Mouse (Mus musculus): ENCODE data around the gene F12. TPM values are rescaled to one million over a fixed set of nuclear protein-coding genes. Genes with fewer than 3 reads are reported as not detected.

The F12 gene
- not detected for total RNA-seq (2021)
- long read RNA-seq, experiment 1: 0 reads
- long read RNA-seq, experiment 2: 0 reads

DNA sequence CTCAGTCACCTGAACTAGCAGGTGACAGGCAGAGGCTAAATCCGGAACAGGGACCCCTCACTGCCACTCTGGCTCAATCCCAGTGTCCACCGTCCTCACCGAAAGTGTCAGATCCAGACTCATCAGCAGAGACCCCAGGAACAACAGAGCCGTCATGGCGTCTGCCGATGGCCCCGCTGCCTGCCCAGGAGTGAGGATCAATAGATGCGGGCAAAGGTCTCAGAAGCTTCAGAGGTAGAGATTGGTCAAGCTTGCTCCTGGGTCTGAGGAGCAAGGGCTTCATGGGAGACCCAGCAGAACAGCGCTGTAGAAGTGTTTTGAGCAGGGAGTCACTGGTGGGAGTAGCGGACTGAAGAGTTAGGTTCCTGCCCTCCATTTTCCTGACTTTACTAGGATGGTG, at the start of gene F12:
TSS of gene F12 (minus strand) at position 181 of the 400 bp plus-strand sequence.
- intact Hi-C loops (cut with DNase I): no loop called here
- no peak for DNase-seq

DNA sequence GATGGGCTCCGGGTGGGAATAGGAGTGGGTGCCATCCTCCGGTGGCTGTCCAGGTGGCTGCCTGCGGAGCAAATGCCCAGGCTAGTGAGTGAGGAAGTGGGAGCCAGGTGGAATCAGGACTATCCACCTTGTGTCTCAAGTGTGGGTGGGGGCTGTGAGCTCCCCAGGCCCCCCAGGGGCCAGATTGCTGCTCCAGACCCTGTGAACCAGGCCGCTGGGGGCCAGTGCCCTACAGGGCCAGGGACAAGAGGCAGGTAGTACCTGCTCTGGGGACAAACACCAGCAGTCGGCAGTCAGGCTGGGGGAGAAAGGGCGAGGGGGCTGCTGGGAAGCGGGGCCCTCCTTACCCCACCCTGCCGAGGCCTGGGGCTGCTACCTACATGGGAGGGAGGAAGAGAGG, 49.7 kb upstream of the F12 start:
- DNase-seq: no peak
- intact Hi-C loops (cut with DNase I): no loop called here

DNA sequence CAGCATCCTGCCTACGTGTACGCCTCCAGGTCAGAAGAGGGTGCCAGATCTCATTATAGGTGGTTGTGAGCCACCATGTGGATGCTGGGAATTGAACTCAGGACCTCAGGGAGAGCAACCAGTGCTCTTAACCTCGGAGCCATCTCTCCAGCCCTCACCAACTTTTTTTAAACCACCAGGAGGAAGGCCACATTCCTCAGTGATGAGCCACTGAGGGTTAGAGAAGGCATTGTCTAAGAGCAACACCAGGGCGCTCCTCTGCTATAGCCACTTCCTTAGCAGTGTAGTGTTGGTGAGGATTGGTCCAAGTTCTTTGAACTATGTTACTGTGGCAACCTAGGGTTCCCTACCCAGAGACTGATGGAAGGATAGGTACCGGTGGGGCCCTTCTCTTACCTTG, 49.2 kb upstream of the F12 start:
- no peak for DNase-seq
- intact Hi-C loops (cut with DNase I): loop anchor here (2.0 kb wide), 1 partner anchor 39 kb away; no protein-coding TSS in a partner anchor

DNA sequence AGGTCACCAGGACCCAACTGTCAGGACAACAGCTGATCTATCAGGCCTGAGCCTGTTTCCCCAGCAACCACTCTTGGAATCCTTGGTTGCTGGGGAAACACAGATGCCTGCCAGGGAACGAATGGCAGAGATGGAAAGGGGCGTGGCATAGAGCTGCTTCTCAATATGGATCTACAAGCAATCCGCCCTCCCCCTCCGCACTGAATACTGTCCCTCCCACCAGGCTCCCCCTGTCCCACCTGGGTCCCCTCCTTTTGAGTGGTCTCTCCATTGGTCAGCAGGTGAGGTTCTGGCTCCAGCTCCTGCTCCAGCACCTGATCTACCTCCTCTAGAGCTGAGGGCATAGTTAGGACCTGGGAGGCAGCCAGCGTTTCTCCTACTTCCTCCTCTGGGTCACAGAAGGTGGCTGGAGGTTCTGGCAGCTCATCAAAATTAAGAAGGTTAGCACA, 48.1 kb upstream of the F12 start:
- no peak for DNase-seq
- intact Hi-C loops (cut with DNase I): loop anchor here (2.0 kb wide), 1 partner anchor 40 kb away; no protein-coding TSS in a partner anchor

DNA sequence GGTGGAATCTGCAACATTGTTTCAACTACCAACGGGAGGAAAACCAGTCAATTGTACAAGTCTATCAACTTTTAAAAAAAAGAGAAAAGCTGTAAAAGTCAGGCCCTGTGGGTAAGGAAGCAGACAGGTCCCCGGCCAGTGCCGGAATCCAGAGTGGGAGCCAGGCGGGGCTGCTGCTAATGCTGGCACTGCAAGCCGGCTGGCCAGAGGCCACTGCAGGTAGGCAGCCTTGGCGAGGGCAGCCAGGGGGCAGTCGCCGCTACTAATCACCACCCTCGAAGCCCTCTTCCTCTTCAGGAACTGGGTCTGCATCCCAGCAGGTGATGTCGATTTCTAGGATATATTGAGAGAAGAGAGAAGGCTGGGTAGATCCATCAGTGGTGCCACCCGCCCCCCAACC, 47.4 kb upstream of the F12 start:
- intact Hi-C loops (cut with DNase I): loop anchor here (2.0 kb wide), 1 partner anchor 41 kb away; no protein-coding TSS in a partner anchor

DNA sequence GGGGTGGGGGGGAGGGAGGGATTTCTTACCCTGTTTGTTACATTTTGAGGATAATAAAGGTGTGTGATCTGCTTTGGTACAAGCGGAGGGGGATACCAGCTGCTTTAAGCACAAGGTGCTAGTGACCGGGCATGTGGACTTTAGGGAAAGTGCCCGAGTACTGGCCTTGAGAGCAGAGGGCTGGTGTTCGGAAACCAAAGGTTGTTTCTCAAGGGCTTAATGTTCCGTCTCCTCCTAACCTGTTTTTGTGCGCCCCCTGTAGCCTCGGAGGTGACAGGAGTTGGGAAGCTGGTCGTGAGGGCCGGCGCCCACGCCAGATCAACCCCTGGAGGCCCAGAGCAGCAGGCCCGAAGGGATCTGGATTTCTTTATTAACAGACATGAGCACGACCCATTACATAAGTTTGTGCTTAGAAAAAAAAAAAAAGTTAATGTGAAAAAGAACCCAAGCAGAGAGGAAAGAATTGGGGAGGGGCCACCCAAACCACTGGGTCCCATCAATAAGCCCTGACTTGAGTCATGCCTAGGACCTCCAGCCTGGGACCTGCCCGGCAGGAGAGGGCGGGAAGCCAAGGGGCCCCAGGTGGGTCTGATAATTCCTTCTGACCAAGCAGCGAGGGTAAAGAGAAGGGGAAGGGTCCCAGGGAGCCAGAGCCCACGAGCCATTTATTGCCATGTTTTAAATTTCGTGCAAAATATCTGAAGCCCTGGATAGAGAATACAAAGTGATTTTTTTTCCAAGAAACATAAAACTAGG, 46.7 kb upstream of the F12 start:
- intact Hi-C loops (cut with DNase I): no loop called here
- no peak for DNase-seq

More for the DNA sequence above, 47.4 kb upstream of the F12 start:
- no peak for DNase-seq

DNA sequence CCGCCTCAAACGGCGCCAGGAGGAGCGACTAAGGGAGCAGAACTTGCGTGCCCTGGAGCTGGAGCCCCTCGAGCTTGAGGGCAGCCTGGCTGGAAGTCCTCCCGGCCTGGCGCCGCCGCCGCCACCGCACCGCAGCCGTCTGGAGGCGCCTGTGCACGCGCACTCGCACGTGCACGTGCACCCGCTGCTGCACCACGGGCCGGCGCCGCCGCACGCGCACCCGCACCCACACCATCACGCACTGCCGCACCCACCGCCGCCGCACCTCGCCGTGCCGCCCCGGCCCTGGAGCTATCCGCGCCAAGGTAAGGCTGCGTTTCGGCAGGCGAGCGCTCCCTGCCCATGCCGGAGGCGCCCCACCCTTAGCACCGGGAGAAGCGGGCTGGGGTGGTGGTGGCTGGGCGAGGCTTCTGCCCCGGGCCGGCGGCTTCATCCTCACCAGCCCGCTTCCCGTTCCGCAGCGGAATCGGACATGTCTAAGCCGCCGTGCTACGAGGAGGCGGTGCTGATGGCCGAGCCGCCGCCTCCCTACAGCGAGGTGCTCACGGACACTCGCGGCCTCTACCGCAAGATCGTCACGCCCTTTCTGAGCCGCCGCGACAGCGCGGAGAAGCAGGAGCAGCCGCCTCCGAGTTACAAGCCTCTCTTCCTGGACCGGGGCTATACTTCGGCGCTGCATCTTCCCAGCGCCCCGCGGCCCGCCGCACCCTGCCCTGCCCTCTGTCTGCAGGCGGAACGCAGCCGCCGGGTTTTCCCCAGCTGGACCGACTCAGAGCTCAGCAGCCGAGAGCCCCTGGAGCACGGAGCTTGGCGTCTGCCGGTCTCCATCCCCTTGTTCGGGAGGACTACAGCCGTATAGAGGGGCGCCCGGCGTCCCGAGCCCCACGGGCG, 45.8 kb upstream of the F12 start:
- intact Hi-C loops (cut with DNase I): no loop called here

DNA sequence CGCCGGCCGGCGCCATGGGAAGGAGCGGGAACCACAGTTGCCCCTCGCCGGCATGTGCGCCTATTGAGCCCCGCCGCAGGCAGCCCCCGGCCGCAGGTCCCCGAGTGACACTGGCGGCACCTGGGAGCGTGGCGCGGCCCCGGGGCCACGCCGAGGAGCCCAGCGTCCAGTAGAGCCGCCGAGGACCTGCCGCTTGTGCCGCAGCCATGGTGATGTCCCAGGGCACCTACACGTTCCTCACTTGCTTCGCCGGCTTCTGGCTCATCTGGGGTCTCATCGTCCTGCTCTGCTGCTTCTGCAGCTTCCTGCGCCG, 45.2 kb upstream of the F12 start:
- no peak for DNase-seq
- intact Hi-C loops (cut with DNase I): no loop called here

More for the DNA sequence above, 45.8 kb upstream of the F12 start:
- peak in 1 of 2 experiments; percentile 41 for DNase-seq

DNA sequence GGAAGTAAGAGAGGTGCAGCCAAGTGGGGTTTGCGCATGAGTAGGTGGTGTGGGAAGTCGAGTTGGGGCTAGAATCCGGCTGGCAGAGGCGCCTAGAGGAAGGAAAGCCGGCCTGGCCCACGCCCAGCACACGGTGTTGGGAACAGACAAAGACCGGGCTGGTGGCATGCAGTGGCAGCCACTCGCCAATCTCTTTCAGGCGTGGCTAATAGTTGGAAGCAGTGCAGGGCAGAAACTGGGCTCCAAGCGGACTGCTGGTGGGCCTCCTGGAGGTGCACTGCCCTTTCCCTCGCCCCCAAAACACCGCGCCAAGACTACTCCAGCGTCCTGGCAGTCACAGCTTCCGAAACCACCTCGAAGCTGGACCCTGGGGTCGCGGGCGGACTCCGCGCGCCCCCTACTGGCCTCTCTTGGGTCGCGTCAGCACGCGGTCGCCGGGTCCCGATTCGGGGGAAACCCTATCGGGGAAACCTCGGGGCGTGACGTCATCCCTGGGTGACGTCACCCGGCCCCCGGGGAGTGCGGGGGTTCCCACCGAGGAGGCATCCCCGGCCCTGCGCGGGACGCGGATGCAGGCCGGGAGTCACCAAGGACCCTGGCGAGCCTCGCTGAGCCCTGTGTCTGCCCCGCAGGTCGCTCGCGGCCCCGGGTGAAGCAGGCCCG, 44.7 kb upstream of the F12 start:
- intact Hi-C loops (cut with DNase I): no loop called here
- peak; percentile 81 to 84 for DNase-seq

DNA sequence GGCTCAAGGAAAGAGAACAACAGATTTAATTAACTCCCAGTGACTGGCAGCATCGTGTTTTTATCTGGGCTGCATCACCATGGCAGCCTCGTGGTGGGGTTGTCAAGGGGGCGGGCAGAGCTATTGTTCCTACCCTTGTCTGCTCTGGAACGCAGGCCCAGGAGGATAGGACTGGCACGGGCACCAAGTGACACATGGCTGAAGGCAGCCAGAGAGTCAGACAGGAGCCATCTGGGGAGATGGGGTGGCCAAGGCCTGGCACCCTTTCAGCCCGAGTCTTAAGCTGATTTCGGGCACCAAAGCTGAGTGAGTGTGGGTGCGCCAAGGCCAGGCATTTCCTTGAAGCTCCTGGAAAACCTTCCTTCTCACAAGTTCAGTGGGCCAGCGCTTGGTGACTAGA, 43.8 kb upstream of the F12 start:
- intact Hi-C loops (cut with DNase I): no loop called here
- DNase-seq: no peak

DNA sequence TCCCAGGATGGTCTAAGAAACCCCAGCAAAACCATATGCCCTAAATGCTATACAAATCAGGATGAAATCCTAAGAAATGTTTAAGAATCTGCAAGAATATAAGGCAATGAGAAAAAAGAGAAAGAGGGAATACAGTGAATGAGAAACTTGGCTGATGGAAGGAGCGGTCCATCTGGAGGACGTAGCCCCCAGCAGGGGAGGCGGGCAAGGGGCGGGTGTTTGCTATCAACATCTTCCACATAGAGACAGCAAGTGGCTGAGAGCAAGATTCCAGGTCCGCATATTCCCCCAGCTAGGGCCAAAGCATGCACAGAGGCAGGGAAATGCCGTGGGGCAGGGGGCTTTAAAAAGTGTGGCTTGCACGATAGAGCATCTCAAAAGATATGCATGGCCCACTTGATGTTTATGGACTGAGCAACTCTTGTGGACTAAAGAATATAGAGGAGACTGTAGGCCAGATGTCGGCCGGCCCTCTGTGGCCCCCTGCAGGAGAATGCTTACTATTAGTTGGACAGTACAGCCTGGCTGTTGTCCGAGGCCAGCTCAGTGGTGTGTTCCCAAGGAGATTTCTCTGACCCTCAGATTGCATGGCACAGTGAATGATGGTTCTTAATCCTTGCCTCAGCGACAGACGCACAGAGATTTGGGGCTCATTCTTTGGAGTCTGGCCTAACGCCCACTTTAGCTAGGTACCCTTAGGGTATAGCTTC, 42.4 kb upstream of the F12 start:
- no peak for DNase-seq
- intact Hi-C loops (cut with DNase I): loop anchor here (1.0 kb wide), 1 partner anchor 49 kb away; no protein-coding TSS in a partner anchor

DNA sequence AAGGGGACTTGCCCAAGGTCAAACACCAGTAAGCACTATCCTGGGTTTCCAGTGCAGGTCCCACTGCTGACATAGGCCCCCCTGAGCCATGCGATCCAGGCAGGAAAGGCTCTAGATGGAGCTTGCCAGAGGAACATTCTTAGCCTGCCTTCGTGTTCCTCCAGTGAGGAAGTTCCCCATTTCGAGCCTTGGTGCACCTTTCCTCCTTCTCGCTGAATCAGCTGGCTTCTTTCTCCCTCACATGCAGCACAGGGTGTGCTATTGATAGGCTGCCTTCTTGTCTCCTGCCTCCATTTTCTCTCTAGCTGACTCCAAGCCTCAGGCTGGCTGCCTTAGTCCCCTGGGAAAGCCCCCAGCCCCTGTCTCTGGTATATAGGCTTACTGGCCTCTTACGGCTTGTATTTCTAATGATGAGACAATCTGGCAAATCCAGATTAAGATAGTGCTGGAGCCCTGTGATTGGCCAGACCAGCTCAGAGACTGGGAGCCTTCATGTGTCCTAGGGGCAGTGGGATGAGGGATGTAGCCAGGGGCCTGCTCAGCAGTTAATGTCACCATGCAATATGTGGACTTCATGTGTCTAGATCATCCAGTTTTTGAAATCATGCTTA, 39.3 kb upstream of the F12 start:
- DNase-seq: no peak
- intact Hi-C loops (cut with DNase I): no loop called here

DNA sequence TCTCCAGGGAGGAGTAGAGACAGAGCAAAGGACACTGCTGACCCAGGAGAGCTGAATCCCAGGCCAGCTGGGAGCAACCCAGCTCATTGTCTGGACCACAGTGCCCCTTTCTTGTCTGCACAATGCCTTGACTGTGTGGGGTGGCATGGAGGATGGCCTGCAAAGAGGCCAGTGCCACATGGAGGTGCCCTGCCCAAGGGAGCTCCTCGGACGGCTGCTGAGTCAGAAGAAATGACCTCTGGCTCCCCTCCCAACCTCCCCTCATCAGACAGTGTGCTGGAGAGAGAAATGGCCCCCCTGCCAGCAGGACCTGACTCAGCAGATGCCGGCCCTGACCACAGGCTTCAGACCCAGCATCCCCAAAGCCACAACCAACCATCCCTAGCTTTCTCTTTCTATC, 38.6 kb upstream of the F12 start:
- intact Hi-C loops (cut with DNase I): no loop called here
- DNase-seq: peak in 1 of 2 experiments; percentile 18

DNA sequence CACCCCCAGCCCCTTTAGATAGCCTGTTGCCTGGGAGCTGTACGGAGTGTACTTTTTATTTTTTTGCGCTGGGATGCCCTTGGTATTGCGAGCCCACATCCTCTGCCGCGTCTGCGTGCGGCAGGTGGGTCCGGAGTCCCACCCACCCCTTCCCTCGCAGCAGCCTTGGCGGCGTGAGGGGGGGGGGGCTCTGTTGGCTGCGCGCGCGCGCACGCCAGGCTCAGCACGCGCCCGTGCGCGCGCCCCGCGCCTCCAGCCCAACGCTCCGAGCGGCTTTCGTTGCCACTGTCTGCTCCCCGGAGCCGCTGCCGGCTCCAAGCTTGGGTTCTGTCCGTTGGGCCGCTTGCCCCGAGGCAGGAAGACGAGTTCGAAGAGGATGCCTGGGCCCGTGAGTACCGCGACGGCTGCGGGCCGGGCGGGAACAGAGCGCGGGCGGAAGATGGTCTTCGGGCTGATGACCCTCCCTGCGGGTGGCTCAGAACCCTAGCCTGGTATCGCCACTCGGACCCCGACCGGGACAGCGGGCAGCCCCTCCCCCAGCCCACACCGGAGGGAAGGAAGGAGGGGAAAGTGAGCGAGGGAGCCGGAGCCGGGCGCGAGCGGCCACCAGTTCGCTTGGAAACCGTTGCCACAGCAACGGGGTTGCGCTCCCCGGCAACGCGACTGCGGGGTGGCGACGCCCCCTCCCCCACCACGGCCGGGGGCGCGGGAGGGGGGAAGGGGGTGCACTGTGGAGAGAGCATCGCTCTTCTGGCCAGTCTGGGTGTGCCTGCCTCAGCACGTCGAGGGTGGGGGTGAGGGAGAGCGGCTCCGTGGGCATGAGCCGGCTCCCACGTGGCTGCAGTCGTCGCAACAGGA, 37.7 kb upstream of the F12 start, which contains the start of gene Prr7:
TSS of gene Prr7 (plus strand) at position 241 of the 858 bp plus-strand sequence.
- DNase-seq: peak in 1 of 2 experiments; percentile 39
- intact Hi-C loops (cut with DNase I): no loop called here

DNA sequence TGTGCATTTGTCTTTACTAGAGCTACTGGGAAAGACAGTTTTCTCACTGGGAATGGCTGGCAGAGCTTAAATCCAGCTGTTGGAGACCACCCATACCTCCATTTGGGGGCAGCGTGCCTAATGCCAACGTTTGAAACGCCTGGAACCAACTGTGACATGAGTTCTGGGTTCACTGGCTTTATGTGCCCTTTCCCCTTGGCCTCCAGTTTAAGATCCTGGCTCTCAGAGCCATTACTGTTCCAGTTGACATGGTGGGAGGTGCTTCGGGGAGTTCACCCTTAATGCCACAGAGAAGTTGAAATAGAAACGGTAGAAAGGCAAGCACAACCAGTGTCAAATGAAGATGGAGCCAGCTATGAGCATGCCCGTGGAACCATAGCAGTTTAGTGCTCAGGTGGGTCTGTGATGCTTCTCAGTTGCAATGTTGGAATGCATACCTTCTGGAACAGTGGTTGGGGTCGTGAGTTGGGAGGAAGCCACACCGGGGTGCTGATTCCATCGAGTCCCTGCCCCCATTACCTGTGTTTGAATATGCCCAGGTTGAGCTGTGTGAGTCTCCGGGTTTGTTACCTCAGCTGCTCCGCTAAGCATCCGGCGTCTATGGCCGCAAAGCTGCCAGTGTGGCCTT, 36.9 kb upstream of the F12 start:
- intact Hi-C loops (cut with DNase I): no loop called here
- DNase-seq: peak in 1 of 2 experiments; percentile 15

DNA sequence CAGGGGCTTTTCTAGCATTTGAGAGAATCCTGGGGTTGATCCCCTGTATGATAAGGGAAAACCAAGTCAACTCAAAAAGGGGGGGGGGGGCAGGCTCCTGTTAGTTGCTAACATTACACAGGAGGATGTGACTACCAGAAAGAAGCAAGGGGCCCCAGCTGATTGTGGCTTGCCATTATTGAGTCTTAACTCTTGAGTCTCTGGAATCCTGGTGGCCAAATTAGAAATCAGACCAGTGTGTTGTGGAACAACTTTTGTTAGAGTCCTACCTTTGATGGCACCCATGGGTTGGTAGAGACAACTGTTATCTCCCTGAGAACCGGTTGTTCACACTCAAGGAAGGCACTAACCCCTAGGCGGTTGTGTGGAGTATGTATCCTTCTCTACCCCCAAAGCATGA, 36.4 kb upstream of the F12 start:
- no peak for DNase-seq

DNA sequence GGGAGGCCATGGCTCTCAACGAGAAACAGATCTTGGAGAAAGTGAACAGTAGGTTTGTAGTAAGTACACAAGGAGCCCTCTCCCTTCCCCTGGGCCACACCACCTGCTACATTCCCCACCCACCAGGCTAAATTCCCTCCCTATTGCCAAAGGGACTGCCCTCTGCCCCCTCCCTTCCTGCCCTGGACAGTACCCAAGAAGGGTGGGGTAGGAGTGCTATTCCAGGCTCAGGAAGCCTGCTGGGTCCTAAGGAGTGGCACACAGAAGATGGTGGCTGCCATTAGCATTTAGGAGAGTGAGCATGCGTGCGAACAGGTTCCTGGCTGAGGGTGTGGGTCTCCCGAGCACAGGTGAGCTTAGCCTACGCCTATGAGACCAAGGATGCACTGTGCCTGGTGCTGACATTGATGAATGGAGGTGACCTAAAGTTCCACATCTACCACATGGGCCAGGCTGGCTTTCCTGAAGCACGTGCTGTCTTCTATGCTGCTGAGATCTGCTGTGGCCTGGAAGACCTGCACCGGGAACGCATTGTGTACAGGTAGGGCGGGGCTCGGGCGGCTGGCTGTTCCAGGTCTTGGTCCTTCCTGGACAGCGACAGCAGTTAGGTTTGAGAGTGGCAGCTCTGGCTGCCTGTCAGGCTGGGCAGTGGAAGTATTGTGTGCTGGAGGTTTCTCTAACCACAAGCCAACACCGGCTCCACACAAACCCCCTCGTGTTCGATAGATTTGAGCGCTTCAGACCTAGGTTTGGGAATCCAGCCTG, 25.4 kb upstream of the F12 start:
- peak in 1 of 2 experiments; percentile 46 for DNase-seq
- intact Hi-C loops (cut with DNase I): no loop called here

More for the DNA sequence above, 36.4 kb upstream of the F12 start:
- intact Hi-C loops (cut with DNase I): no loop called here
